In genomic region chr6:31886931-31887330, GRCm38 (mm10) we compare ENCODE assay signal across 18 mouse cellular contexts.
A peak's percentile ranks its signal among the peaks of the same experiment; 100 is the strongest.
DNase-seq lines count a peak whose midpoint lies in the region; ATAC-seq lines count a peak whose summit lies in the region.
"Had no signal": no experiment of that assay in that cellular context is flagged by ENCODE, and none has a peak within 500 bp of the region (broad histone marks: within the 10 kb centered on the region; RNA-seq: fewer than 3 reads in every experiment).

No protein-coding gene starts in this region.

- no peaks in the 10 kb centered on the region for H3K36me3 ChIP-seq in embryonic facial prominence, embryonic 10.5 days (replicated peaks)
- H3K36me3 ChIP-seq in neural tube, embryonic 12.5 days = no peaks in the 10 kb centered on the region
- H3K36me3 ChIP-seq: liver, embryonic 13.5 days; midbrain, embryonic 15.5 days had no signal

- no peak overlapping the region for H3K4me3 ChIP-seq in embryonic facial prominence, embryonic 10.5 days
- no peak overlapping the region for H3K4me3 ChIP-seq in neural tube, embryonic 12.5 days
- H3K4me3 ChIP-seq: liver, embryonic 13.5 days; midbrain, embryonic 15.5 days had no signal

- no peak overlapping the region for H3K9ac ChIP-seq in neural tube, embryonic 12.5 days
- H3K9ac ChIP-seq: liver, embryonic 13.5 days; midbrain, embryonic 15.5 days had no signal

- H3K4me1 ChIP-seq in embryonic facial prominence, embryonic 10.5 days = 0 out of 2 replicates have a peak, but pooled peaks cover 8% of the 10 kb centered on the region
- H3K4me1 ChIP-seq in neural tube, embryonic 12.5 days = peaks cover 12% of the 10 kb centered on the region
- H3K4me1 ChIP-seq: liver, embryonic 13.5 days; midbrain, embryonic 15.5 days had no signal

- H3K27me3 ChIP-seq in embryonic facial prominence, embryonic 10.5 days (replicated peaks; ENCODE audit: low read depth, poor library complexity, severe bottlenecking) = no peaks in the 10 kb centered on the region
- peaks cover 4% of the 10 kb centered on the region; the same call in 1 of the 2 replicates for H3K27me3 ChIP-seq in neural tube, embryonic 12.5 days (replicated peaks)
- H3K27me3 ChIP-seq: liver, embryonic 13.5 days; midbrain, embryonic 15.5 days had no signal

- peak; percentile 53 for DNase-seq in heart, adult 11 months
- DNase-seq in heart, adult 9 months (ENCODE audit: low spot score in 2 of 2) = no peak
- DNase-seq in R1 (ENCODE audit: low read depth, low spot score) = peak; percentile 66
- peak; percentile 41 for DNase-seq in embryonic facial prominence, embryonic 10.5 days (ENCODE audit: low spot score)
- no peak for DNase-seq in c-Kit-positive CD71-positive TER-119-positive erythroid progenitor cells, embryonic 14.5 days (ENCODE audit: low spot score)
- no peak for DNase-seq in adrenal gland, adult 18-20 months (ENCODE audit: low spot score in 2 of 2)
- DNase-seq in right cerebral cortex, postnatal 25 days = no peak
- DNase-seq: cerebellum, postnatal 14 days; gastrocnemius, postnatal 14 days; kidney, adult 9 months; left cerebral cortex, postnatal 4 days; liver, embryonic 13.5 days; lung, postnatal 10 days; thymus, postnatal 14 days had no signal

- no peak overlapping the region for H3K4me2 ChIP-seq in neural tube, embryonic 12.5 days (replicated peaks)
- H3K4me2 ChIP-seq: liver, embryonic 13.5 days; midbrain, embryonic 15.5 days had no signal

- H3K9me3 ChIP-seq in embryonic facial prominence, embryonic 10.5 days = no peaks in the 10 kb centered on the region
- no peaks in the 10 kb centered on the region for H3K9me3 ChIP-seq in neural tube, embryonic 12.5 days
- H3K9me3 ChIP-seq: liver, embryonic 13.5 days; midbrain, embryonic 15.5 days had no signal

- ATAC-seq in neural tube, embryonic 12.5 days (ENCODE audit: low FRiP score, low read depth) = peak; percentile 68
- ATAC-seq: inflammation-experienced regulatory T-cells, adult 6 months; midbrain, embryonic 15.5 days had no signal

- no peak overlapping the region for H3K27ac ChIP-seq in embryonic facial prominence, embryonic 10.5 days (replicated peaks)
- no peak overlapping the region for H3K27ac ChIP-seq in neural tube, embryonic 12.5 days
- H3K27ac ChIP-seq: liver, embryonic 13.5 days; midbrain, embryonic 15.5 days; stomach, postnatal 0 days had no signal

- 11% methylated on average over 4 of the region's 4 CpGs for WGBS in embryonic facial prominence, embryonic 10.5 days
- WGBS in neural tube, embryonic 12.5 days = 6% methylated on average over 4 of the region's 4 CpGs

Comparison
In these comparisons a context has a peak if more than half of its experiments do, and no peak if none do; other contexts are left out.
1. DNase-seq: peak in heart, adult 11 months (single experiment), R1 (single experiment) and embryonic facial prominence, embryonic 10.5 days (single experiment); none in heart, adult 9 months (0 of 2), c-Kit-positive CD71-positive TER-119-positive erythroid progenitor cells, embryonic 14.5 days (single experiment), adrenal gland, adult 18-20 months (0 of 2) and right cerebral cortex, postnatal 25 days (single experiment).